Mouse (Mus musculus) telencephalon, adult 2 months (tissue): ENCODE measurements at regions not wholly inside any gene's neighbourhood (a gene's known extent, or its start where the extent isn't known, plus 50 kb on each side); places are given as distances from the start of the nearest gene placed in this dataset.

Experiments used
- DNase-seq: peaks from one replicate; pipeline ENCODE4 v3.0.0-alpha.2; 2011; ENCODE audit warnings: low read depth, low spot score

GRCm38 (mm10) chr1:119259455-119259854 is 162.6 kb downstream of the Inhbb start:
- DNase-seq = peak; percentile 10

GRCm38 (mm10) chr1:119256769-119257168 is 165.3 kb downstream of the Inhbb start:
- DNase-seq = no peak

GRCm38 (mm10) chr1:119256097-119256473 is 166.0 kb downstream of the Inhbb start:
- DNase-seq = no peak

- no peak for DNase-seq
These were observed 166.5 kb downstream of the Inhbb start for GRCm38 (mm10) chr1:119255386-119256096.

- DNase-seq = no peak
These were observed 167.1 kb downstream of the Inhbb start for GRCm38 (mm10) chr1:119254928-119255327.

GRCm38 (mm10) chr1:119253371-119253851 is 168.6 kb downstream of the Inhbb start:
- no peak for DNase-seq

- DNase-seq = no peak
These were observed 169.6 kb downstream of the Inhbb start for GRCm38 (mm10) chr1:119252403-119252802.

GRCm38 (mm10) chr1:119251741-119252140 is 170.3 kb downstream of the Inhbb start:
- DNase-seq = no peak

GRCm38 (mm10) chr1:119248776-119249495 is 173.1 kb downstream of the Inhbb start:
- DNase-seq = no peak

GRCm38 (mm10) chr1:119247117-119247516 is 174.9 kb downstream of the Inhbb start:
- DNase-seq = no peak

- DNase-seq = no peak
These were observed 183.6 kb downstream of the Inhbb start for GRCm38 (mm10) chr1:119238463-119238862.

- DNase-seq = no peak
These were observed 183.4 kb upstream of the Gli2 start for GRCm38 (mm10) chr1:119236787-119237186.

- DNase-seq = no peak
These were observed 181.0 kb upstream of the Gli2 start for GRCm38 (mm10) chr1:119234449-119234848.

GRCm38 (mm10) chr1:119226996-119227395 is 173.6 kb upstream of the Gli2 start:
- no peak for DNase-seq

GRCm38 (mm10) chr1:119223876-119224275 is 170.5 kb upstream of the Gli2 start:
- no peak for DNase-seq

- peak; percentile 45 for DNase-seq
These were observed 168.5 kb upstream of the Gli2 start for GRCm38 (mm10) chr1:119221901-119222300.

- DNase-seq = no peak
These were observed 167.6 kb upstream of the Gli2 start for GRCm38 (mm10) chr1:119221012-119221411.

GRCm38 (mm10) chr1:119219817-119220216 is 166.4 kb upstream of the Gli2 start:
- DNase-seq = no peak

- no peak for DNase-seq
These were observed 164.0 kb upstream of the Gli2 start for GRCm38 (mm10) chr1:119217387-119217786.

- DNase-seq = no peak
These were observed 156.2 kb upstream of the Gli2 start for GRCm38 (mm10) chr1:119209607-119210007.

GRCm38 (mm10) chr1:119202456-119202855 is 149.0 kb upstream of the Gli2 start:
- DNase-seq = no peak

- DNase-seq = no peak
These were observed 143.9 kb upstream of the Gli2 start for GRCm38 (mm10) chr1:119197415-119197700.
